Mouse (Mus musculus) liver, embryonic 11.5 days (tissue): ENCODE data around the gene Pacrg. TPM values are rescaled to one million over a fixed set of nuclear protein-coding genes. Genes with fewer than 3 reads are reported as not detected.

ENCODE experiments used
- ATAC-seq: fragments of 200-750 bp; cut with Nextera tagmentation; replicated peaks from 2 replicates; pipeline ENCODE4 v1.8.0; 2017; ENCODE audit warnings: moderate number of reproducible peaks, mild to moderate bottlenecking, moderate TSS enrichment, moderate library complexity; ENCODE audit not compliant: low FRiP score
- DNase-seq: peaks from one replicate; pipeline ENCODE4 v3.0.0-alpha.2; 2017; ENCODE audit warnings: low spot score
- H3K27ac ChIP-seq: fragments of 300-500 bp; sonication (generic); 2 replicates; pipeline ENCODE4 v1.5.1; 2014; ENCODE audit warnings: mild to moderate bottlenecking, low read depth, low read length, control low read depth
- H3K27me3 ChIP-seq: fragments of 300-500 bp; sonication (generic); replicated peaks from 2 replicates; pipeline ENCODE4 v1.6.1; 2014; ENCODE audit warnings: low read length, mixed read lengths; ENCODE audit not compliant: control insufficient read depth, insufficient read depth
- H3K36me3 ChIP-seq: fragments of 300-500 bp; sonication (generic); 2 replicates; pipeline ENCODE4 v1.6.1; 2014; ENCODE audit warnings: mild to moderate bottlenecking, low read length, moderate library complexity, mixed read lengths; ENCODE audit not compliant: control insufficient read depth, insufficient read depth
- H3K4me1 ChIP-seq: fragments of 300-500 bp; sonication (generic); replicated peaks from 2 replicates; pipeline ENCODE4 v1.6.1; 2014; ENCODE audit warnings: low read length, mixed read lengths; ENCODE audit not compliant: control insufficient read depth, insufficient read depth
- H3K4me2 ChIP-seq: fragments of 300-500 bp; sonication (generic); 2 replicates; pipeline ENCODE4 v1.6.1; 2014; ENCODE audit warnings: mild to moderate bottlenecking, control low read depth, moderate library complexity
- H3K4me3 ChIP-seq: fragments of 300-500 bp; sonication (generic); 2 replicates; pipeline ENCODE4 v1.5.1; 2014; ENCODE audit warnings: low read depth, low read length, control low read depth
- H3K9ac ChIP-seq: fragments of 300-500 bp; sonication (generic); 2 replicates; pipeline ENCODE4 v1.6.1; 2014; ENCODE audit warnings: low read depth, low read length, control low read depth
- H3K9me3 ChIP-seq: fragments of 300-500 bp; sonication (generic); 2 replicates; pipeline ENCODE4 v1.6.1; 2016; ENCODE audit warnings: low read length, inconsistent platforms, mixed read lengths; ENCODE audit not compliant: control insufficient read depth
- WGBS: fragments of 180-500 bp; shearing (Covaris S2); extraction: QIAGEN DNeasy Blood & Tissue Kit; methylation state at CpG from one replicate; pipeline ENCODE4 v1.1.7; 2014; 5-methylcytosine and 5-hydroxymethylcytosine counted together
- polyA plus RNA-seq: library from polyadenylated mRNA; unstranded; fragments of >200 nt; fragmentation: Nextera tagmentation; extraction: Ambion mirVana; gene quantifications from 2 replicates; pipeline ENCODE4 v1.2.1, GENCODE M21; 2014

Gene Pacrg
- polyA plus RNA-seq, 1 experiment from 2014 or later = 0.41 TPM

DNA sequence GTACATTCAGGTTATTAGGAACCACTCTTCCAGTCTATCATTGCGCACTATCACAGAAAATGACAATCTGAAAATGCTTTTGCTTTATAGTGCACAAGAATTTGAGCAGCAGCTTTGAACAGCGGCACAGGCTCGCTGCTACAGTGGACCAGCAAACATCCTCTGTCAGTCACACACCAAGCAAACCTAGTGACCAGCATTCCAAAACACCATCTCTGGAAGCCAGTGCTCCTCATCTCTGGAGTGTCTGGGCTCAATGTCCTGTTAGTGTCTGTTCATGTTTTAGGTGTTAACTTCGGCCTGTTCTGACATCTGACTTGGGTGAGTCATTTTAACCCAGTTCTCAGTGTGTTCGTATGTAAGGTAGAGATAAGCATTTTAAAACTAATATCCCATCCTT lies 275.9 kb downstream of the Pacrg start:
- Histone ChIP-seq H3K36me3 (no peaks in the 10 kb centered on the region), H3K9ac (no peak overlapping the region), H3K4me2 (no peak overlapping the region), H3K27ac (no peak overlapping the region), H3K9me3 (no peaks in the 10 kb centered on the region), H3K4me3 (no peak overlapping the region), H3K4me1 (no peaks in the 10 kb centered on the region), H3K27me3 (no peaks in the 10 kb centered on the region)
- ATAC-seq (no peak), DNase-seq (no peak)
- WGBS = 87% methylated on average over 5 of the region's 5 CpGs

DNA sequence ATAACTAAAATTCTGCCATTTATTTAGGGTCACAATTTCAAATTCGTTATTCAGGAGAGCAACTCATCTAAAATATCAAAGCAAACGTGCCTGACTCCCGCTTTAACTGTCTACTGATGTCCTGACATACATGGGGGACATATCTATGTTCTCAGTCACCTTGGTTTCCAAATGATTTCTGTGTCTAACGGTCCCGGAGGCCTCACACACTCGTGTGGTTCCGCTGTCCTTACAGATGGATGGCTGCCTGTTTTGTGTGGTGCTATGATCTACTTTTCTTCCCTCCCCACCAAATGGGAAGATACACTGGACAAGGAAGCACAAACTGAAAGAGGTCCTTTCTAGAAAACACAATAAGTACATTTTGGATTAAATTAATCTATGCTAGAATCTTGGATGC lies 277.2 kb downstream of the Pacrg start:
- Histone ChIP-seq H3K36me3 (no peaks in the 10 kb centered on the region), H3K27ac (no peak overlapping the region), H3K27me3 (no peaks in the 10 kb centered on the region), H3K9me3 (no peaks in the 10 kb centered on the region), H3K9ac (no peak overlapping the region), H3K4me2 (no peak overlapping the region), H3K4me1 (no peaks in the 10 kb centered on the region), H3K4me3 (no peak overlapping the region)
- no peak for DNase-seq
- no peak for ATAC-seq
- 82% methylated on average over 7 of the region's 7 CpGs for WGBS

DNA sequence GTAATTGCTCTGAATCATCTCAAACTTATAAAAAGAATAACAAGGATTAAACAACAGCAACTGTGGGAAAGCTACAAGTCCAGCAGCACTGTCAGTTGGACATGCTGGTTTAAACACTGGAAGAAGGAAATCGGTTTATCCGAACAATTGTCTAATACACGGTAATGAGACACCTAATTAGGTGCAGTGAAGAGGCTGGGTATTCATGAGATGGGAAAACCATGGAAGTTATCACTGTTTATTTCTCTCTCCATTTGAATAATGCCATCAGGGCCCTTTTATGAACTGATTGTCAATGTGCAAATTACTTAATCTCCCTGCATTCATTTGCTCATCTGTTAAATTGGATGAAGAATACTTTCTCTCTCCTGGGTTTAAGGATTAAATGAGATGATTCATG lies 280.1 kb downstream of the Pacrg start:
- Histone ChIP-seq H3K9me3 (no peaks in the 10 kb centered on the region), H3K4me3 (no peak overlapping the region), H3K27me3 (no peaks in the 10 kb centered on the region), H3K4me1 (no peaks in the 10 kb centered on the region), H3K36me3 (no peaks in the 10 kb centered on the region), H3K4me2 (no peak overlapping the region), H3K27ac (no peak overlapping the region), H3K9ac (no peak overlapping the region)
- no peak for DNase-seq
- 80% methylated on average over 3 of the region's 3 CpGs for WGBS
- no peak for ATAC-seq

DNA sequence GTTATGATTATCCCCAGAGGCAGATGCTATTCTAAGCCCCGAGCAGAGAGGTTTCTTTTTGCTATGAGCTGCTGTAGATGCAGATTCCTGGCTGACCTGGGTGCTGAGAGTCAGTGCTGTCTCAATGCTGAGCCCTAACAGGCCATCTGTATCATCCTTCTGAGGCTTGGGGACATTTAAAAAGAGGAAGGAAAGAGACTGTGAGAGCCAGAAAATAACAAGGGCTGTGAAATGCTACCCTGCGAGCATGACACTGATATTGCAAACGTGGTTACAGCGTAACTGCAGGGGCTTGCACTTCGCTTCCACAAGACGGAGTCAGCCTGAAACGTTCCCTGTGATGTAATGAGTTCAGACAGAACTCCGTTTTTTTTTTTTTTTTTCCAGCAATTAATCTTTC lies 281.4 kb downstream of the Pacrg start:
- Histone ChIP-seq H3K4me2 (no peak overlapping the region), H3K9ac (no peak overlapping the region), H3K27me3 (no peaks in the 10 kb centered on the region), H3K4me1 (no peaks in the 10 kb centered on the region), H3K36me3 (no peaks in the 10 kb centered on the region), H3K27ac (no peak overlapping the region), H3K9me3 (no peaks in the 10 kb centered on the region), H3K4me3 (no peak overlapping the region)
- WGBS = 45% methylated on average over 8 of the region's 8 CpGs
- DNase-seq (no peak), ATAC-seq (no peak)

DNA sequence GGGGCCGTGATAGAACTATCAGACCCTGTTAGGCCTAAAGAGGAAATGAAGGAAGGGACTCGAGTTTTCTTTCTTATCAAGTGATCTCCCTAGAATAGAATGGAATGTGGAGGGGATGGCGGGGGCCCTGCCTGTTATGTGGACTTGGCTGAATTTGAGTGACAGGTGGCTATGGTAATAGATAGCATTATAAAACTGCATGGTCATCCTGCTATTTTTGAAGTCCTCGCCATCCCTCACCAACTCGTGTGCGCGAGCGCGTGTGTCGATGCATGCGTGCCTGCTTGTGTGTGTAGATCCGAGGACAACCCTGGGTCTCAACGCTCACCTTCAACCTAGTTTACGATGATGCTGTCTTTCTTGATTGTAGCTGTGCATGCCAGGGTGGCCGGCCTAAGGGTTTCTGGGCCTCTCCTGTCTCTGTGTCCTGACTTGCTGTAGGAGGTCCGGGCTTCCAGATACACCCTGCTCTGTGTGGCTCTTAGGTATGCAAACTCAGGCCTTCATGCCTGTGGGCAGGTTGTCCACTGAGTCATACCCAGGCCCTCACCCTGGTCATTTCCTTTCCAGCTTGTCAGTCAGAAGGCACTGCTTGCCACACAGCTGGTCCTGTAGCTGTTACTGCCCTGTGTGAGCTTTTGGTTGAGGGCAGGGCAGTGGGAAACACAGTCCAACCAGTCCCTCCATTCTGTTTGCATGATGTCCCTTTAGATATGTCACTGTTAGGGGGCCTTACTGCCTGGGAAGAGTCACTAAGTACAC lies 287.6 kb downstream of the Pacrg start:
- 84% methylated on average over 16 of the region's 16 CpGs for WGBS
- ATAC-seq = no peak
- H3K4me3 ChIP-seq = no peak overlapping the region
- no peak for DNase-seq
- H3K36me3 ChIP-seq = no peaks in the 10 kb centered on the region
- H3K9ac ChIP-seq = no peak overlapping the region
- H3K27ac ChIP-seq = no peak overlapping the region
- H3K9me3 ChIP-seq = no peaks in the 10 kb centered on the region
- no peaks in the 10 kb centered on the region for H3K4me1 ChIP-seq
- no peaks in the 10 kb centered on the region for H3K27me3 ChIP-seq
- H3K4me2 ChIP-seq = no peak overlapping the region

DNA sequence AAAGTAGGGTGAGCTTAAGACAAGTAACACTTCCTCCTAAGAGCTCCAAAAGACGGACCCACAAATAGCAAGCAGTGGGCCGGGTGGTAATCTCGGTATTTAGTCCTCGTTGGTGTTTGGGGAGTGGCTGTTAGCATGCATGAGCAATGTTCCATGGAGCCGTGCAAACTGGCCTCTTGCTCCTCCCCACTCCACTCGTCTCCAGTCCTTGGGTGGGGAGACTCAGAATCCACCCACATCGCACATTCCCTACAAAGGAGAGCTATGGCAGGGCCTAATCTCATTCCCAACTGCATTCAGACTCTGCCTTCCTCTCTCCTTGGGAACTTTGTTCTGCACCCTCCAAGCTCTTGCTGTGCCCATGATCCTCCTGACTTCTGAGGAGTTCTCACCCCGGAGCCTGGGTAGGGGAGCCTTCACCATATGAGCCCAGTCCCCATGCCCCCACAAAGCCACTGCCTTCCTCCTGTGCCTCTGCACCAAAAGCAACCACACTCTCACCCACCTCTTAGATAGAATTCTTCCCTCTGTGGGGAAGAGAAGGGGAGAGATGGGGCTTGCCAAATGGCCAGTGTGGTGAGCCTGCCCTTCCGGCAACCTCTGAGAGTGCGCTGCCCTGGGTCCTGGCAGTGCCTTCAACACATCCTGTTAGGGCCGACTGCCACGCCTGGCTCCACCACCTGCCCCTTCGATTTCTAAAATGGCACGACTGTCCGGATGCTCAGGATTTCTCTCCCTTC lies 289.2 kb downstream of the Pacrg start:
- H3K4me2 ChIP-seq = no peak overlapping the region
- H3K9me3 ChIP-seq = no peaks in the 10 kb centered on the region
- no peak overlapping the region for H3K9ac ChIP-seq
- H3K4me1 ChIP-seq = no peaks in the 10 kb centered on the region
- no peak overlapping the region for H3K27ac ChIP-seq
- no peaks in the 10 kb centered on the region for H3K36me3 ChIP-seq
- DNase-seq = no peak
- no peak for ATAC-seq
- WGBS = 81% methylated on average over 15 of the region's 15 CpGs
- no peak overlapping the region for H3K4me3 ChIP-seq
- no peaks in the 10 kb centered on the region for H3K27me3 ChIP-seq

DNA sequence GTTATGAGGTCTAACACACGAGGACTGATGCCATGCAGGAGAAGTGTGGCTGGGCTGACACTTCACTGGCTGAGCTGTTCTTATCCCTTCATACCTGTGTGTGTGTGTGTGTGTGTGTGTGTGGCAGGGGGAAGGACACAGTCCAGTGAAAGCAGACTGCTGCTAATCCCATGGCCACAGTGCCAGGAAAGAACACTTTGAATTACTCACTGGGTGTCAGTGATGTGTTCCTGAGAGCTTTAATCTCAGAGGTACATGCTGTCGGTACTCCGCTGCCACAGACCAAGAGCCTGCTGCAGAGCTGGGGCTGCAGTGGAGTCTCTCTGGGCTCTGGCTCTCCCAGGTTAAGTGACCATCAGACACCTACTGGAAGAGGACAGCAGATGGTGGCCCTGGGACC lies 290.3 kb downstream of the Pacrg start:
- Histone ChIP-seq H3K4me3 (no peak overlapping the region), H3K36me3 (no peaks in the 10 kb centered on the region), H3K4me2 (no peak overlapping the region), H3K27ac (no peak overlapping the region), H3K4me1 (no peaks in the 10 kb centered on the region), H3K9ac (no peak overlapping the region), H3K27me3 (no peaks in the 10 kb centered on the region), H3K9me3 (no peaks in the 10 kb centered on the region)
- 83% methylated on average over 3 of the region's 3 CpGs for WGBS
- DNase-seq (no peak), ATAC-seq (no peak)

DNA sequence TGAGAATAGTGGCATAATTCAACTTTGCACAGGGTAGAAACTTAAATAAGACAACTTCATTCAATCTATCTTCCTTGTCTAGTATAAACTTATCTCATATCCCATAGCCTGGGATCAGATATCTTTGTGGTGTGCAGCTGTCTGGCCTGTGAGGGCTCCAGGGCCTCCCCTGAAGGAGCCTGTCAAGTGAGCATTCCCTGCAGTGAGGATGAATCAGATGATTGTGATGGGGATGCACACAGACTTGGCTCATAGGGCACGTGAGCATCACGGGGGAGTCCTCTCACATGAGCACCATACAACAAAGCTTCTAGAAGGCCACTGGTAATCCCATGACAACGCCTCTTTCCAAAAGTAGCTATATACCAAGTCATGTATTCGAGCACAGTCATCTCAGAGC lies 291.1 kb downstream of the Pacrg start:
- no peaks in the 10 kb centered on the region for H3K4me1 ChIP-seq
- WGBS = 86% methylated on average over 4 of the region's 4 CpGs
- DNase-seq = no peak
- no peaks in the 10 kb centered on the region for H3K27me3 ChIP-seq
- H3K4me2 ChIP-seq = no peak overlapping the region
- H3K27ac ChIP-seq = no peak overlapping the region
- ATAC-seq = no peak
- H3K9ac ChIP-seq = no peak overlapping the region
- H3K9me3 ChIP-seq = no peaks in the 10 kb centered on the region
- H3K4me3 ChIP-seq = no peak overlapping the region
- no peaks in the 10 kb centered on the region for H3K36me3 ChIP-seq

DNA sequence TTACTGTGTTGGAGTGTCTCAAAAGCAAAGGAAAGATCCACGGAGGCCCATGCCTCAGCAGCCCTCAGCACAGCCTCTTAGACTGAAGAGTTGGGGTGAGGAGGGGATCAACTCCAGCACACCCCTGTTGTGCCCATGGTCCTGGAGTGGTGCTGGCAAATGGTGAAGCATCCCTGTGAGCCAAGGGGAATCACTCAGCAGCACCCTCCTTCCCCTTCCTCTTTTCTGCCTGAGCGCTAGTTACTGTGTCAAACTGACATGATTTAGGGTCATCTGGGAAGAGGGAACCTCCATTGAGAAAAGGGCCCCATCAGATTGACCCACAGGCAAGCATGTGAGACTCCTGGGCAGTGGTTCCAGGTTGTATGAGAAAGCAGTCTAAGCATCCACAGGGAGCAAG lies 299.3 kb downstream of the Pacrg start:
- H3K4me1 ChIP-seq = no peaks in the 10 kb centered on the region
- no peak overlapping the region for H3K27ac ChIP-seq
- WGBS = 62% methylated on average over 2 of the region's 2 CpGs
- H3K27me3 ChIP-seq = no peaks in the 10 kb centered on the region
- ATAC-seq = no peak
- no peak for DNase-seq
- H3K4me2 ChIP-seq = no peak overlapping the region
- no peak overlapping the region for H3K4me3 ChIP-seq
- no peaks in the 10 kb centered on the region for H3K36me3 ChIP-seq
- no peaks in the 10 kb centered on the region for H3K9me3 ChIP-seq
- H3K9ac ChIP-seq = no peak overlapping the region
